Comparison of ENCODE assay signal across 17 mouse cellular contexts in the genomic region with DNA sequence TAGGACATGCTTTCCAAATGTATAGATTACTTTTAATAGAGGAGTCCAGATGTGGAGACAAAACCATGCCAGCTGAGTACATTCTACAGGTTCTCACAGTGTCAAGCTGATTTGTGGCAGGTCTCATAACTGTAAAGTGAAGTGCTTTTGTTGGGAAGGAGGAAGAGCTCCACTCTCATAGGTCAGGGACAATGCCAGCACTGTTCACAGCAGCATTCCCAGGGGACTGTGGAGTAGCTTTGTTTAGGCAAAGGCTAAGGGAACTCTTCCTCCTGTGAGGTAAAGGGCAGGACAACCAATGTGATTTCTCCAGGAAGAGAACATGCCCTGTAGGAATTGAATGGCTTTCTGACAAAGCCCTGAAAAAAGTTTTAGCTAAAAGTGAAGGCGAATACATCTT. TPM values are rescaled to one million over a fixed set of nuclear protein-coding genes. Genes with fewer than 3 reads are reported as not detected.
A peak's percentile ranks its signal among the peaks of the same experiment; 100 is the strongest.
DNase-seq lines count a peak whose midpoint lies in the region; ATAC-seq and TF ChIP-seq lines count a peak whose summit lies in the region.
"Had no signal": no experiment of that assay in that cellular context is flagged by ENCODE, and none has a peak within 500 bp of the region (broad histone marks: within the 10 kb centered on the region; RNA-seq: fewer than 3 reads in every experiment).

No protein-coding gene starts in this region.

- no peak for TF ChIP-seq POLR2A in bone marrow, adult 2 months (IDR thresholded peaks at IDR 0.05; ENCODE audit: borderline replicate concordance, control insufficient read depth, low read depth, low read length)

- WGBS in limb, embryonic 12.5 days: 95% methylated on average over 1 of the region's 1 CpGs
- WGBS in limb, embryonic 10.5 days: 97% methylated on average over 1 of the region's 1 CpGs
- 81% methylated on average over 1 of the region's 1 CpGs for WGBS in bone marrow, adult 2 months
- WGBS in liver, embryonic 14.5 days (ENCODE audit: insufficient replicate concordance): 61% methylated on average over 1 of the region's 1 CpGs
- WGBS in forebrain, postnatal 0 days: 93% methylated on average over 1 of the region's 1 CpGs
- WGBS in forebrain, embryonic 11.5 days: 93% methylated on average over 1 of the region's 1 CpGs

- no peaks in the 10 kb centered on the region for H3K36me3 ChIP-seq in limb, embryonic 12.5 days
- H3K36me3 ChIP-seq in limb, embryonic 10.5 days: no peaks in the 10 kb centered on the region
- H3K36me3 ChIP-seq in liver, embryonic 14.5 days (replicated peaks; ENCODE audit: control insufficient read depth, insufficient read depth, low read depth): no peaks in the 10 kb centered on the region
- H3K36me3 ChIP-seq in forebrain, postnatal 0 days (ENCODE audit: insufficient read depth): no peaks in the 10 kb centered on the region
- H3K36me3 ChIP-seq in forebrain, embryonic 11.5 days (ENCODE audit: control insufficient read depth, insufficient read depth, low read length): no peaks in the 10 kb centered on the region
- H3K36me3 ChIP-seq: intestine, embryonic 15.5 days had no signal

- 0 out of 2 replicates have a peak overlapping the region, but pooled peaks have one; percentile 82 for H3K4me2 ChIP-seq in limb, embryonic 12.5 days
- peak overlapping the region; percentile 48 for H3K4me2 ChIP-seq in liver, embryonic 14.5 days (ENCODE audit: low read depth)
- no peak overlapping the region for H3K4me2 ChIP-seq in forebrain, postnatal 0 days (ENCODE audit: low read depth)
- H3K4me2 ChIP-seq in forebrain, embryonic 11.5 days (ENCODE audit: low read depth, low read length, severe bottlenecking): no peak overlapping the region
- H3K4me2 ChIP-seq: forebrain, embryonic 13.5 days had no signal

- peaks cover 11% of the 10 kb centered on the region; the same call in 1 of the 2 replicates for H3K27me3 ChIP-seq in limb, embryonic 12.5 days
- H3K27me3 ChIP-seq in limb, embryonic 10.5 days (ENCODE audit: low read depth, poor library complexity, severe bottlenecking): peaks cover 14% of the 10 kb centered on the region; the same call in 1 of the 2 replicates
- H3K27me3 ChIP-seq in liver, embryonic 14.5 days (ENCODE audit: control insufficient read depth, insufficient read depth, low read length): no peaks in the 10 kb centered on the region
- H3K27me3 ChIP-seq in forebrain, postnatal 0 days (ENCODE audit: insufficient read depth, low read length): no peaks in the 10 kb centered on the region
- H3K27me3 ChIP-seq in forebrain, embryonic 11.5 days (ENCODE audit: control insufficient read depth, insufficient read depth, low read length): no peaks in the 10 kb centered on the region; the same call in 1 of the 2 replicates
- H3K27me3 ChIP-seq: intestine, embryonic 15.5 days; Patski had no signal

- no peak overlapping the region for H3K27ac ChIP-seq in limb, embryonic 12.5 days
- no peak overlapping the region for H3K27ac ChIP-seq in limb, embryonic 10.5 days
- no peak overlapping the region for H3K27ac ChIP-seq in bone marrow, adult 2 months (ENCODE audit: control insufficient read depth, insufficient read depth, low read depth, low read length, poor library complexity)
- no peak overlapping the region for H3K27ac ChIP-seq in liver, embryonic 14.5 days
- no peak overlapping the region for H3K27ac ChIP-seq in forebrain, postnatal 0 days (ENCODE audit: low read depth, low read length)
- H3K27ac ChIP-seq in forebrain, embryonic 11.5 days (ENCODE audit: low read depth, low read length): no peak overlapping the region
- H3K27ac ChIP-seq: forebrain, embryonic 13.5 days; gastrocnemius, adult 2 months; intestine, embryonic 15.5 days had no signal

- peak; percentile 32 for DNase-seq in embryo, embryonic 11 days
- DNase-seq in embryo, embryonic 9.5 days (ENCODE audit: extremely low spot score): no peak
- no peak for DNase-seq in limb, embryonic 10.5 days (ENCODE audit: low spot score)
- DNase-seq in liver, embryonic 14.5 days (ENCODE audit: low read depth in 3 of 3, low spot score in 3 of 3): no peak
- no peak for DNase-seq in forebrain, postnatal 0 days
- no peak for DNase-seq in forebrain, embryonic 11.5 days (ENCODE audit: low spot score)
- DNase-seq: cerebellum, adult 18-20 months; gastrocnemius, adult 2 months; layer of hippocampus, postnatal 36 days; lung, postnatal 14 days; midbrain, embryonic 14.5 days; thymus, adult 18-20 months had no signal

- no peak for TF ChIP-seq CTCF in bone marrow, adult 2 months (IDR thresholded peaks at IDR 0.05; ENCODE audit: control insufficient read depth, insufficient read depth, low read length)
- no peak for TF ChIP-seq CTCF in liver, embryonic 14.5 days (IDR thresholded peaks at IDR 0.05; ENCODE audit: low read depth)
- TF ChIP-seq CTCF in forebrain, postnatal 0 days (IDR thresholded peaks at IDR 0.05; ENCODE audit: low read depth): no peak

- no peak for ATAC-seq in limb, embryonic 12.5 days (ENCODE audit: insufficient number of reproducible peaks, insufficient read depth, low FRiP score, low TSS enrichment, low read depth)
- no peak for ATAC-seq in liver, embryonic 14.5 days (ENCODE audit: insufficient read depth)
- ATAC-seq in forebrain, postnatal 0 days: no peak
- no peak for ATAC-seq in forebrain, embryonic 11.5 days (replicated peaks; ENCODE audit: low FRiP score)
- ATAC-seq: forebrain, embryonic 13.5 days; intestine, embryonic 15.5 days; Patski had no signal

- H3K9ac ChIP-seq in limb, embryonic 12.5 days (replicated peaks): no peak overlapping the region
- no peak overlapping the region for H3K9ac ChIP-seq in liver, embryonic 14.5 days (replicated peaks)
- no peak overlapping the region for H3K9ac ChIP-seq in forebrain, postnatal 0 days
- no peak overlapping the region for H3K9ac ChIP-seq in forebrain, embryonic 11.5 days (ENCODE audit: low read length)
- H3K9ac ChIP-seq: forebrain, embryonic 13.5 days; intestine, embryonic 15.5 days had no signal

- TF ChIP-seq EP300 in liver, embryonic 14.5 days (IDR thresholded peaks at IDR 0.05; ENCODE audit: low read depth): no peak

- H3K4me1 ChIP-seq in limb, embryonic 12.5 days (replicated peaks): no peaks in the 10 kb centered on the region
- peaks cover 13% of the 10 kb centered on the region for H3K4me1 ChIP-seq in limb, embryonic 10.5 days
- H3K4me1 ChIP-seq in bone marrow, adult 2 months (ENCODE audit: control insufficient read depth, insufficient read depth, low read length): no peaks in the 10 kb centered on the region; the same call in 1 of the 2 replicates
- H3K4me1 ChIP-seq in liver, embryonic 14.5 days (replicated peaks; ENCODE audit: control insufficient read depth in 2 of 2, insufficient read depth in 2 of 2, low read length in 1 of 2): no peaks in the 10 kb centered on the region
- no peaks in the 10 kb centered on the region for H3K4me1 ChIP-seq in forebrain, postnatal 0 days (ENCODE audit: insufficient read depth)
- peaks cover 2% of the 10 kb centered on the region; the same call in 1 of the 2 replicates for H3K4me1 ChIP-seq in forebrain, embryonic 11.5 days (replicated peaks; ENCODE audit: control insufficient read depth, insufficient read depth, low read length)
- H3K4me1 ChIP-seq: intestine, embryonic 15.5 days had no signal

- no peaks in the 10 kb centered on the region for H3K9me3 ChIP-seq in limb, embryonic 12.5 days
- no peaks in the 10 kb centered on the region for H3K9me3 ChIP-seq in limb, embryonic 10.5 days (replicated peaks)
- H3K9me3 ChIP-seq in liver, embryonic 14.5 days (ENCODE audit: control insufficient read depth, low read length): no peaks in the 10 kb centered on the region
- H3K9me3 ChIP-seq in forebrain, postnatal 0 days (ENCODE audit: low read length): no peaks in the 10 kb centered on the region
- no peaks in the 10 kb centered on the region for H3K9me3 ChIP-seq in forebrain, embryonic 11.5 days (ENCODE audit: control insufficient read depth, low read length)
- H3K9me3 ChIP-seq: forebrain, embryonic 13.5 days; intestine, embryonic 15.5 days had no signal

- H3K4me3 ChIP-seq in limb, embryonic 12.5 days (replicated peaks): no peak overlapping the region
- no peak overlapping the region for H3K4me3 ChIP-seq in limb, embryonic 10.5 days
- H3K4me3 ChIP-seq in bone marrow, adult 2 months (replicated peaks; ENCODE audit: control insufficient read depth, low read depth, low read length): peak overlapping the region; percentile 35
- H3K4me3 ChIP-seq in liver, embryonic 14.5 days (ENCODE audit: insufficient read depth in 1 of 2, low read depth in 2 of 2, low read length in 2 of 2): peak overlapping the region in 1 of 2 experiments; percentile 28; a peak in 2 of 4 replicates
- no peak overlapping the region for H3K4me3 ChIP-seq in forebrain, postnatal 0 days (ENCODE audit: low read depth, low read length)
- no peak overlapping the region for H3K4me3 ChIP-seq in forebrain, embryonic 11.5 days (ENCODE audit: low read depth, low read length)
- H3K4me3 ChIP-seq: forebrain, embryonic 13.5 days; gastrocnemius, adult 2 months; intestine, embryonic 15.5 days had no signal

RNA-seq across cellular contexts. Expression of gene Cldn1, which starts 1.5 kb away (rescaled TPM):
- 4.0 and 4.2 TPM in 2 replicates for polyA plus RNA-seq in limb, embryonic 12.5 days (2016; fragmentation: Nextera tagmentation; extraction: Ambion mirVana)
- polyA plus RNA-seq in limb, embryonic 10.5 days (2016; fragmentation: Nextera tagmentation; extraction: Ambion mirVana): 2.8 and 3.5 TPM in 2 replicates
- polyA plus RNA-seq in bone marrow, adult 2 months (2011; ENCODE audit: insufficient read depth, insufficient read length, low replicate concordance, missing spikeins): 2.6 and 4.6 TPM in 2 replicates
- 16.7 and 17.5 TPM in 2 replicates for polyA plus RNA-seq in liver, embryonic 14.5 days (2012; rRNA removed)
- 32.6 and 35.5 TPM in 2 replicates for polyA plus RNA-seq in liver, embryonic 14.5 days (2014; fragmentation: Nextera tagmentation; extraction: Ambion mirVana)
- 4.9 and 5.3 TPM in 2 replicates for total RNA-seq in forebrain, postnatal 0 days (2014; rRNA removed)
- 4.5 and 5.8 TPM in 2 replicates for polyA plus RNA-seq in forebrain, postnatal 0 days (2015; fragmentation: Nextera tagmentation; extraction: Ambion mirVana)
- polyA plus RNA-seq in forebrain, embryonic 11.5 days (2014; fragmentation: Nextera tagmentation; extraction: Ambion mirVana): 2.9 and 3.9 TPM in 2 replicates

Comparison
In these comparisons a context has a peak if more than half of its experiments do, and no peak if none do; other contexts are left out.
1. H3K4me2 ChIP-seq: peak in limb, embryonic 12.5 days (single experiment) and liver, embryonic 14.5 days (single experiment); none in forebrain, postnatal 0 days (single experiment) and forebrain, embryonic 11.5 days (single experiment).